Mouse (Mus musculus) embryonic stem cell, embryonic (primary cell): ENCODE data around the gene Tcp11l2.

Experiments used
- CTCF ChIA-PET, 4 experiments: fragments of 300-600 bp in 2 of 4; fragments of 350-600 bp in 2 of 4; sonication (Branson Sonifier 250); formaldehyde crosslinking; loops; one replicate each; lab custom pipeline; 2022; ENCODE audit warnings: inconsistent platforms in 2 of 4; lab: Charles Lee
- POLR2A ChIA-PET, 4 experiments: fragments of 300-600 bp in 2 of 4; fragments of 350-600 bp in 2 of 4; sonication (Branson Sonifier 250); formaldehyde crosslinking; loops; one replicate each; lab custom pipeline; 2022; ENCODE audit warnings: antibody characterized with exemption in 4 of 4, inconsistent platforms in 1 of 4; lab: Charles Lee

Gene Tcp11l2

GRCm38 (mm10) chr10:84577071-84577727 is 773 bp downstream of the Tcp11l2 start:
- POLR2A ChIA-PET, result interaction anchor here in 1 of 4 experiments (0.6 kb wide), 1 partner anchor 1154 kb away, joined by 3 read pairs; no protein-coding TSS in a partner anchor
- CTCF ChIA-PET, result interaction anchor here in 1 of 4 experiments (0.8 kb wide), 1 partner anchor 63 kb away, joined by 4 read pairs; no protein-coding TSS in a partner anchor

DNA sequence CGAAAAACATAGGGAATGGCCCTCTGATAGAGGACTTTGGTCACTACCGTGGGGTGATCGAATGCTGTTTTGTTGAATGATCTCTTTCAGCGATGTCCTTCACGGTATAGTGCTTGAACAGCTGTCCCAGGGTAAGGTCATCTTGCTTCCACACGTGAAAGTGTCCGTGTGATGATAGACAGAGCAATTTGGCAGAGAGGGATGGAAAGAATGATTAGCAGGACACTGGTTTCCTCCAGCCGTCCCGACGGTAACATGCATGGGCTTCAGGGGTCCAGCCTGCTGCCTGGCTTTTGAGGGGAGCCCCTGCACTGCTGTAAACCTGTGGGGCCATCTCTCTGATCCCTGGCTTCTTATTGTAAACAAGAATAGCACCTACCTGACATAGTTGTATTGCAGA is 2.3 kb downstream of the Tcp11l2 start:
- POLR2A ChIA-PET, result interaction anchor here in 1 of 4 experiments (0.7 kb wide), 1 partner anchor 12 kb away, joined by 3 read pairs; no protein-coding TSS in a partner anchor
- CTCF ChIA-PET, result no interaction called here

- ChIA-PET POLR2A (interaction anchor here in 1 of 4 experiments (1.3 kb wide), 1 partner anchor 27 kb away, joined by 4 read pairs; no protein-coding TSS in a partner anchor), CTCF (no interaction called here)
Observed at GRCm38 (mm10) chr10:84579527-84579926, 3.1 kb downstream of the Tcp11l2 start.

DNA sequence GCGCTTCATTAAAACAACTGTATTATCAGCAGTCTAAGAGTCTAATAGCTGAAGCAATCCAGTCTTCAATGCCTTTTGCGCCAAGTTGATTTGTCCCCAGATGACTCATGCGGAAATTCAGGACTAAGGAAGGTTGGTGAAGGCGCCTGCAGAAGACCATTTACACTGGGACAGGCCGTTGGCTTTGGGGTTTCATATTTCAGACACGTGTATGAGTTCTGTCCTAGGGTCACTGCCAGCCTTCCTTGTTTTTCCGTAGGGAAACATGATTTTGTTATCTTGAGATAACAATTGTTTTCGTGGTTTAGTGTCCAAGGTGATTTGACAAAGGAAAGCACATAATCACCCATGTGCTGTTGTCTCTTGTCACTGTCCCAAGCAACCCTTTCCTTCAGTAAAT is 4.8 kb downstream of the Tcp11l2 start:
- CTCF ChIA-PET, result no interaction called here
- POLR2A ChIA-PET, result no interaction called here

- ChIA-PET CTCF (interaction anchor here in 2 of 4 experiments (0.6 to 1.3 kb wide), 2 partner anchors 66 to 67 kb away, joined by 3 to 11 read pairs; no protein-coding TSS in a partner anchor), POLR2A (interaction anchor here in 3 of 4 experiments (0.6 to 1.1 kb wide), 4 partner anchors 9 to 1900 kb away, joined by 3 to 5 read pairs (median 4); no protein-coding TSS in a partner anchor)
Observed at GRCm38 (mm10) chr10:84582236-84582635, 5.8 kb downstream of the Tcp11l2 start.

- ChIA-PET POLR2A (no interaction called here), CTCF (no interaction called here)
Observed at GRCm38 (mm10) chr10:84584451-84585293, 8.2 kb downstream of the Tcp11l2 start.

DNA sequence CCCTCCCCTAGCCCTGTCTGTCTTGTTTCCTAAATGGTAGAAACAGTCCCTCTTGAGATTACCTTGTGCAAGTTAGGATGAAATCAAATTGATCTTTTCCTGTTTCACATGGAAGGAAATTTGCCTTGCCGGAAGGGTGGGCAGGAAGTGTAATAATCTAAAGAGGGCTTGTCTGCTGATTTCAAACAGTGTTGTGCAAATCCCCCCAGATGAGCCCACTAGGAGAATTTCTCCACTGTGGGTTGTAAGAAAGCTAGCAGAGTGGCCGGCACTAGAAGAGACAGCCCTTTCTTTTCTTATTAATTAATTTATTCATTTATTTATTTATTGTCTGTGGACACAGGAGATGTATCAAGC is 8.8 kb downstream of the Tcp11l2 start:
- CTCF ChIA-PET, result no interaction called here
- POLR2A ChIA-PET, result no interaction called here

- ChIA-PET CTCF (interaction anchor here in 2 of 4 experiments (0.6 to 1.5 kb wide), 2 partner anchors 75 kb away, joined by 3 to 4 read pairs; no protein-coding TSS in a partner anchor), POLR2A (interaction anchor here in 3 of 4 experiments (0.7 to 1.3 kb wide), 9 partner anchors 8 to 203 kb away, joined by 3 to 5 read pairs (median 3); partner anchors contain the start of gene Polr3b (in 3 of the 3))
Observed at GRCm38 (mm10) chr10:84590956-84591355, 14.5 kb downstream of the Tcp11l2 start.

GRCm38 (mm10) chr10:84591640-84592148 is 15.3 kb downstream of the Tcp11l2 start:
- CTCF ChIA-PET, result interaction anchor here in 2 of 4 experiments (0.9 to 1.0 kb wide), 2 partner anchors 76 kb away, joined by 3 read pairs; no protein-coding TSS in a partner anchor
- POLR2A ChIA-PET, result interaction anchor here in 2 of 4 experiments (0.6 to 1.3 kb wide), 6 partner anchors 9 to 165 kb away, joined by 3 to 5 read pairs (median 3); partner anchors contain the start of gene Polr3b (in 1 of the 2)

- ChIA-PET CTCF (no interaction called here), POLR2A (interaction anchor here in 1 of 4 experiments (0.5 to 0.8 kb wide), 2 partner anchors 8 to 10 kb away, joined by 3 read pairs; no protein-coding TSS in a partner anchor)
Observed at GRCm38 (mm10) chr10:84592745-84593144, 16.3 kb downstream of the Tcp11l2 start.

DNA sequence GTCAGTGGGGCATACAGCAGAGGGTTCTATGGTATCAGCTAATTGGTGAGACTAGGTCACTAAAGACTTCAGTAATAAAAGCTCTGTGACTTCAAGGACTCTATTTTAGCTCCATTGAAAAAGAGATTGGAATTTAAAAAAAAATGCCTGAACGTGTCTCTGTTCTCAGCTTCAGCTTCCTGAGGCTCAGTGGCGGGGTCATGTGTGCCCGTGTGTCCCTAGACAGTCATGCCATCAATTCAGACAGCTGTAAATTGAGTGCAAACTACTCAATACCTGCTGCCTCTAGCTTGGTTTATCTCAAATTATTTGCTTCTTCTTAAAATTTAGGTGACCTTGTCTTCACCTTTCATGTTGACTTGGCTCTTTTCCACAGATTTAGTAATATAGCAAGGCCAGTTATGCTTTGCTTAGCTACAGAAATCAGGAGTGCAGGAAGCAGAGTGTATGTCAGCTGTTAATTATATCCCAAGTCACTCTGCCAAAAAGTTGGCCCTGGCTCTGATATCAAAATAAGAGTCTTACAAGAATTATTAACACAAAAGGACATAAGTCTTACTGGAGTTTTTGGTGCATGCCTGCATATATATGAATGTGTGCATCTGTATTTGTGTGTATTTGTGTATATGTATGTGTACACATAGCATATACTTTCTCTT is 20.8 kb downstream of the Tcp11l2 start:
- POLR2A ChIA-PET, result interaction anchor here in 1 of 4 experiments (1.0 to 1.2 kb wide), 2 partner anchors 10 to 83 kb away, joined by 3 read pairs; no protein-coding TSS in a partner anchor

DNA sequence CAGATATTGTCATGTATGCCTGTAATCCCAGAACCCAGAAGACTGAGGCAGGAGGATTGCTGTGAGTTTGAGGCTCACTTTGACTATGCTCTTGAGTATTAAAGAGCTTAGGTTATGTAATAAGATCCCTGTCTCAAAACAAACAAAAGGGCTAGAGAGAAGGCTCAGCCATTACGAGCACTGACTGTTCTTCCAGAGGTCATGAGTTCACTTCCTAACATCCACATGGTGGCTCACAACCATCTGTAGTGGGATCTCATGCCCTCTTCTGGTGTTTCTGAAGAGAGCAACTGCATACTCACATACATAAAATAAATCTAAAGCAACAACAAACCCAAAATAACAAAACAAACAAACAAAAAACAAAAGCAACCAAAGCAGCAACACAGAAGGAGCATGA is 21.7 kb downstream of the Tcp11l2 start:
- ChIA-PET POLR2A (interaction anchor here in 1 of 4 experiments (0.6 to 1.2 kb wide), 2 partner anchors 18 to 84 kb away, joined by 3 read pairs; no protein-coding TSS in a partner anchor), CTCF (interaction anchor here in 2 of 4 experiments (0.6 to 1.5 kb wide), 2 partner anchors 20 to 110 kb away, joined by 3 read pairs; no protein-coding TSS in a partner anchor)

More for the DNA sequence above, 20.8 kb downstream of the Tcp11l2 start:
- CTCF ChIA-PET, result interaction anchor here in 3 of 4 experiments (0.6 to 1.5 kb wide), 6 partner anchors 19 to 384 kb away, joined by 3 to 5 read pairs (median 3); no protein-coding TSS in a partner anchor

GRCm38 (mm10) chr10:84600136-84600535 is 23.7 kb downstream of the Tcp11l2 start:
- ChIA-PET POLR2A (interaction anchor here in 1 of 4 experiments (1.3 kb wide), 1 partner anchor 8 kb away, joined by 3 read pairs; no protein-coding TSS in a partner anchor), CTCF (no interaction called here)

DNA sequence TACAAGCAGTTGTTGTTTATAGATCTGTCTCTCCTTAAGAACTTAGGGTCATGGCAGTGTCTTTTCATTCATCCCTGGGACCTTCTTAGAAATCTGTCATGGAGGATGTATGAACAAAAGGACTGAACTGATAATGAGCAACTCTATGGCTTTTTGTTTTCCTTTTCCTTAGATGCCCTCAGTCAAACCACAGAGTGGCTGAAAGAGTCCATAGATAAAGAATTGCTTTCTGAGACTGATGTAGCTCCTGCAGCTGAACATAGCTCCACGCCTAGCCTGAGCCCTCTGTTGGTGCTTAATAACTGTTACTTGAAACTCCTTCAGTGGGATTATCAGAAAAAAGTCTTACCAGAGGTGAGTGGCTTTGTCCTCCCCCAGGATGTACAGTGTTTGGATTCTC is 27.9 kb downstream of the Tcp11l2 start:
- CTCF ChIA-PET, result no interaction called here
- POLR2A ChIA-PET, result interaction anchor here in 1 of 4 experiments (1.0 kb wide), 1 partner anchor 19 kb away, joined by 3 read pairs; no protein-coding TSS in a partner anchor

GRCm38 (mm10) chr10:84608361-84608760 is 31.9 kb downstream of the Tcp11l2 start:
- CTCF ChIA-PET, result no interaction called here

DNA sequence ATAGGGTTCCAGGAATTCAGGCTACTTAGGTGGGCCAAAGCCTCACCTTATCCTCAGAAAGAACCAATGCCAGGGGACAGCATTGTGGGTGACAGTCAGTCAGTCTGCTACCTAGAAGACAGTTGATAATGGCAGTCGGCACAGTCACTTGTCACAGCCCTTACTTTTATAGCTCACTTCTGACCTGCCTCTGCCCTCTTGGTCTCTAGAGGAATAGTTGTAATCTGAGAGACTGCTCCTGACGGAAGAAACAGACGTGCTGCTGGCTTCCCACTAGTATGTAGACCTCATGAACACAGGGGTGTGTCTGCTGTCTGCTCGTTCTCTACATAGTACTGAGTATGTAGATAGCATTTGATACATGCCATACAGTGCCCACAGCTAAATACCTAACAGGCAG is 33.9 kb downstream of the Tcp11l2 start:
- ChIA-PET CTCF (no interaction called here), POLR2A (no interaction called here)

More at GRCm38 (mm10) chr10:84608361-84608760, 31.9 kb downstream of the Tcp11l2 start:
- POLR2A ChIA-PET, result no interaction called here

GRCm38 (mm10) chr10:84610783-84611182 is 34.4 kb downstream of the Tcp11l2 start:
- ChIA-PET POLR2A (no interaction called here), CTCF (no interaction called here)

GRCm38 (mm10) chr10:84611664-84612063 is 35.2 kb downstream of the Tcp11l2 start:
- ChIA-PET CTCF (no interaction called here), POLR2A (no interaction called here)
